Mouse (Mus musculus): ENCODE measurements around the gene Tst. TPM values are rescaled to one million over a fixed set of nuclear protein-coding genes. Genes with fewer than 3 reads are reported as not detected.

Tst gene
- polyA plus RNA-seq, 1 experiment from 2014 or later, result 11.5 TPM

- Histone ChIP-seq H3K9ac (no peak overlapping the region), H3K4me3 (no peak overlapping the region), H3K27ac (no peak overlapping the region), H3K36me3 (replicated peaks) (0 out of 2 replicates have a peak, but pooled peaks cover 12% of the 10 kb centered on the region), H3K4me2 (no peak overlapping the region), H3K9me3 (no peaks in the 10 kb centered on the region), H3K27me3 (replicated peaks) (peaks cover 3% of the 10 kb centered on the region; the same call in 1 of the 2 replicates), H3K4me1 (peaks cover 24% of the 10 kb centered on the region)
- WGBS, result 53% methylated on average over 8 of the region's 8 CpGs
- ATAC-seq (replicated peaks), result no peak
Measured at GRCm38 (mm10) chr15:78438505-78438904, 32.8 kb upstream of the Tst start.

GRCm38 (mm10) chr15:78438018-78438394 is 32.3 kb upstream of the Tst start:
- no peaks in the 10 kb centered on the region for H3K9me3 ChIP-seq
- peaks cover 24% of the 10 kb centered on the region for H3K4me1 ChIP-seq
- WGBS, result 50% methylated on average over 4 of the region's 4 CpGs
- no peak for ATAC-seq (replicated peaks)
- 0 out of 2 replicates have a peak, but pooled peaks cover 16% of the 10 kb centered on the region for H3K36me3 ChIP-seq (replicated peaks)
- no peak overlapping the region for H3K4me2 ChIP-seq
- H3K9ac ChIP-seq, result no peak overlapping the region
- H3K4me3 ChIP-seq, result no peak overlapping the region
- peaks cover 3% of the 10 kb centered on the region; the same call in 1 of the 2 replicates for H3K27me3 ChIP-seq (replicated peaks)
- H3K27ac ChIP-seq, result no peak overlapping the region

GRCm38 (mm10) chr15:78437237-78438017 is 31.7 kb upstream of the Tst start:
- Histone ChIP-seq H3K27ac (peak overlapping the region; percentile 60), H3K4me2 (peak overlapping the region; percentile 45), H3K4me3 (no peak overlapping the region), H3K9ac (0 out of 2 replicates have a peak overlapping the region, but pooled peaks have one; percentile 11), H3K4me1 (peaks cover 24% of the 10 kb centered on the region), H3K36me3 (replicated peaks) (0 out of 2 replicates have a peak, but pooled peaks cover 16% of the 10 kb centered on the region), H3K27me3 (replicated peaks) (peaks cover 3% of the 10 kb centered on the region; the same call in 1 of the 2 replicates), H3K9me3 (no peaks in the 10 kb centered on the region)
- 17% methylated on average over 23 of the region's 23 CpGs for WGBS
- ATAC-seq (replicated peaks), result 0 out of 2 replicates have a peak, but pooled peaks have one; percentile 10

GRCm38 (mm10) chr15:78436380-78437192 is 30.9 kb upstream of the Tst start:
- 0 out of 2 replicates have a peak overlapping the region, but pooled peaks have one; percentile 8 for H3K4me3 ChIP-seq
- H3K4me1 ChIP-seq, result peaks cover 24% of the 10 kb centered on the region
- H3K27ac ChIP-seq, result peak overlapping the region; percentile 60
- 9% methylated on average over 31 of the region's 32 CpGs for WGBS
- 0 out of 2 replicates have a peak, but pooled peaks cover 16% of the 10 kb centered on the region for H3K36me3 ChIP-seq (replicated peaks)
- H3K27me3 ChIP-seq (replicated peaks), result peaks cover 3% of the 10 kb centered on the region; the same call in 1 of the 2 replicates
- peak overlapping the region; percentile 11; the same call in 1 of the 2 replicates for H3K9ac ChIP-seq
- H3K4me2 ChIP-seq, result peak overlapping the region; percentile 45
- peak; percentile 35; the same call in 1 of the 2 replicates for ATAC-seq (replicated peaks)
- H3K9me3 ChIP-seq, result no peaks in the 10 kb centered on the region

GRCm38 (mm10) chr15:78435681-78436080 is 30.0 kb upstream of the Tst start:
- Histone ChIP-seq H3K4me1 (peaks cover 24% of the 10 kb centered on the region), H3K4me2 (no peak overlapping the region), H3K36me3 (replicated peaks) (0 out of 2 replicates have a peak, but pooled peaks cover 17% of the 10 kb centered on the region), H3K27me3 (replicated peaks) (peaks cover 3% of the 10 kb centered on the region; the same call in 1 of the 2 replicates), H3K4me3 (no peak overlapping the region), H3K27ac (no peak overlapping the region), H3K9me3 (no peaks in the 10 kb centered on the region), H3K9ac (no peak overlapping the region)
- no peak for ATAC-seq (replicated peaks)
- 78% methylated on average over 11 of the region's 11 CpGs for WGBS

- H3K36me3 ChIP-seq (replicated peaks), result 0 out of 2 replicates have a peak, but pooled peaks cover 17% of the 10 kb centered on the region
- no peak overlapping the region for H3K4me2 ChIP-seq
- peaks cover 29% of the 10 kb centered on the region for H3K4me1 ChIP-seq
- peaks cover 3% of the 10 kb centered on the region; the same call in 1 of the 2 replicates for H3K27me3 ChIP-seq (replicated peaks)
- no peak for ATAC-seq (replicated peaks)
- no peak overlapping the region for H3K4me3 ChIP-seq
- no peak overlapping the region for H3K27ac ChIP-seq
- H3K9ac ChIP-seq, result no peak overlapping the region
- 26% methylated on average over 6 of the region's 6 CpGs for WGBS
- H3K9me3 ChIP-seq, result no peaks in the 10 kb centered on the region
Measured at GRCm38 (mm10) chr15:78434896-78435520, 29.3 kb upstream of the Tst start.

GRCm38 (mm10) chr15:78431541-78432121 is 25.9 kb upstream of the Tst start:
- peaks cover 3% of the 10 kb centered on the region; the same call in 1 of the 2 replicates for H3K27me3 ChIP-seq (replicated peaks)
- peaks cover 24% of the 10 kb centered on the region for H3K4me1 ChIP-seq
- no peaks in the 10 kb centered on the region for H3K9me3 ChIP-seq
- H3K4me3 ChIP-seq, result no peak overlapping the region
- 0 out of 2 replicates have a peak, but pooled peaks cover 17% of the 10 kb centered on the region for H3K36me3 ChIP-seq (replicated peaks)
- no peak for ATAC-seq (replicated peaks)
- H3K4me2 ChIP-seq, result no peak overlapping the region
- H3K27ac ChIP-seq, result no peak overlapping the region
- no peak overlapping the region for H3K9ac ChIP-seq
- 83% methylated on average over 7 of the region's 7 CpGs for WGBS

- no peak for ATAC-seq (replicated peaks)
- Histone ChIP-seq H3K36me3 (replicated peaks) (0 out of 2 replicates have a peak, but pooled peaks cover 16% of the 10 kb centered on the region), H3K4me2 (no peak overlapping the region), H3K4me3 (no peak overlapping the region), H3K27ac (no peak overlapping the region), H3K4me1 (peaks cover 16% of the 10 kb centered on the region), H3K27me3 (replicated peaks) (peaks cover 3% of the 10 kb centered on the region; the same call in 1 of the 2 replicates), H3K9ac (no peak overlapping the region), H3K9me3 (no peaks in the 10 kb centered on the region)
- WGBS, result 88% methylated on average over 10 of the region's 10 CpGs
Measured at GRCm38 (mm10) chr15:78430874-78431273, 25.2 kb upstream of the Tst start.

GRCm38 (mm10) chr15:78429871-78430622 is 24.3 kb upstream of the Tst start:
- 0 out of 2 replicates have a peak overlapping the region, but pooled peaks have one; percentile 73 for H3K27ac ChIP-seq
- WGBS, result 88% methylated on average over 13 of the region's 13 CpGs
- H3K4me1 ChIP-seq, result peaks cover 15% of the 10 kb centered on the region
- H3K9ac ChIP-seq, result peak overlapping the region; percentile 89
- peaks cover 3% of the 10 kb centered on the region; the same call in 1 of the 2 replicates for H3K27me3 ChIP-seq (replicated peaks)
- no peaks in the 10 kb centered on the region for H3K9me3 ChIP-seq
- 0 out of 2 replicates have a peak, but pooled peaks cover 11% of the 10 kb centered on the region for H3K36me3 ChIP-seq (replicated peaks)
- H3K4me3 ChIP-seq, result peak overlapping the region; percentile 80
- no peak for ATAC-seq (replicated peaks)
- peak overlapping the region; percentile 77 for H3K4me2 ChIP-seq

GRCm38 (mm10) chr15:78429139-78429459 is 23.4 kb upstream of the Tst start:
- Histone ChIP-seq H3K9ac (peak overlapping the region; percentile 89), H3K4me2 (peak overlapping the region; percentile 77), H3K4me3 (peak overlapping the region; percentile 80), H3K27me3 (replicated peaks) (peaks cover 1% of the 10 kb centered on the region; the same call in 1 of the 2 replicates), H3K9me3 (no peaks in the 10 kb centered on the region), H3K27ac (peak overlapping the region; percentile 73), H3K4me1 (peaks cover 15% of the 10 kb centered on the region), H3K36me3 (replicated peaks) (0 out of 2 replicates have a peak, but pooled peaks cover 10% of the 10 kb centered on the region)
- ATAC-seq (replicated peaks), result no peak
- 0% methylated on average over 3 of the region's 3 CpGs for WGBS

Measured in midbrain, embryonic 15.5 days (tissue).